Mouse (Mus musculus) lung, adult 2 months (tissue): ENCODE measurements around the gene Tenm3. TPM values are rescaled to one million over a fixed set of nuclear protein-coding genes. Genes with fewer than 3 reads are reported as not detected.

ENCODE experiments used
- DNase-seq: peaks from one replicate; pipeline ENCODE4 v3.0.0; 2022
- H3K4me1 ChIP-seq: fragments of 200-500 bp; 2 replicates; pipeline ENCODE4 v1.6.1; 2011; ENCODE audit warnings: low read length; ENCODE audit not compliant: control insufficient read depth, insufficient read depth
- H3K4me3 ChIP-seq: fragments of 200-500 bp; replicated peaks from 2 replicates; pipeline ENCODE3; 2011; ENCODE audit warnings: low read depth, mild to moderate bottlenecking, control low read depth, low read length; ENCODE audit errors: extremely low read depth
- CTCF ChIP-seq: fragments of 200-500 bp; IDR thresholded peaks from 2 replicates; pipeline ENCODE4 v1.5.1; 2011; ENCODE audit warnings: mild to moderate bottlenecking, low read length, control low read depth; ENCODE audit not compliant: insufficient read depth
- POLR2A ChIP-seq: fragments of 200-500 bp; IDR thresholded peaks from 2 replicates; pipeline ENCODE4 v1.6.1; 2011; ENCODE audit warnings: low read depth, mild to moderate bottlenecking, control low read depth, low read length, borderline replicate concordance; ENCODE audit errors: extremely low read depth
- WGBS: fragments of 180-500 bp; shearing (Covaris S2); methylation state at CpG from one replicate; pipeline ENCODE4 v1.1.7; 2018; 5-methylcytosine and 5-hydroxymethylcytosine counted together
- polyA plus RNA-seq: library from polyadenylated mRNA; depleted of rRNA; stranded (reverse); fragments of >200 nt; gene quantifications from 2 replicates; pipeline ENCODE4 v1.2.3, GENCODE M21; 2012; rRNA removed

Tenm3 gene
- 0.55 and 1.1 TPM in 2 replicates for polyA plus RNA-seq

GRCm38 (mm10) chr8:48843931-48844285, at the start of gene Tenm3:
Tenm3 (minus strand) TSS chr8:48843951.
- no peak for TF ChIP-seq POLR2A
- TF ChIP-seq CTCF, result no peak
- WGBS, result under 1% methylated on average over 19 of the region's 19 CpGs
- no peaks in the 10 kb centered on the region for H3K4me1 ChIP-seq
- DNase-seq, result no peak
- H3K4me3 ChIP-seq, result peak within 1 kb of the TSS; percentile 60

DNA sequence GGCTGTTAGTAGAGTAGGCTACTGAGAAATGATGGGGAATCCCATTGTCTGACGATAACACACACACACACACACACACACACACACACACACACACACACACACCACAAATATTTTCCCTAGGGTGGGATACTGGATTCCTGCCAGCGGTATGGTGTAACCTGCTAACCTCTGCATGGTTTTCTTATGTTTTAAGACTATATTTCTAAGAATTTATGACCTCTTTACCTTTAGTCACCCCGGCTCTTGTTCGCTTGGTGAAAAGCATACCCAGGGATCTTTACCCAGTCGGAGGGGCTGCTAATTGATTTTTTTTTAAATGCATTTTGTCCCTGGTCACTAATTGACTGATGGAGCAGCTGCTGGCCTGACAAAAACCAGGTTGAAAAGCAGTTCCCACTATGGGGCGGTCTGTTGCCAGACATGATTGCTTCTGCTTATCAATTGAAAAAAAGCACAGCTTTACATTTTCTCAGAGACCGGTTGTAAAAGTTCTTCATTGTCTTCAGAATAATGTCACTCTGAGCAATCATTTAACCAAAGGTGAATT, 46.5 kb upstream of the Tenm3 start:
- WGBS, result 66% methylated on average over 7 of the region's 7 CpGs
- DNase-seq, result no peak

DNA sequence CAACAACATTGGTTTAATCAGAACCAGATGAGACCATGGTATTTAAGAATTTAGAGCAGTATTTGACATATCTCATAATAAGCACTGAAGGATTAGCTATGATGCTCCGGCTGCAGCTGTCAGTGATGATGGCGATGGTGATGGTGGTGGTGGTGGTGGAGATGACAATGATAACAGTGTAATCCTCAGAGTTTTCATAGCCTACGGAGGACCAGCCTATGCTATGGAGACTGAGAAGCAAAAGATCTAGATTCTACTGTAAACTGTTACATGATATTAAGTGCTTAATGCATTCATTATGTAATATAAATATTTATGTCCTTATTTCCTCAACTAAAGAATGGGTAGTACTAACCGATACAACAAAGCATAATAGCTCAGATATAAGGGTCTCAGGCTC, 40.5 kb upstream of the Tenm3 start:
- no peak overlapping the region for H3K4me3 ChIP-seq
- no peak for DNase-seq
- WGBS, result 59% methylated on average over 4 of the region's 4 CpGs
- no peak for TF ChIP-seq CTCF
- H3K4me1 ChIP-seq, result no peaks in the 10 kb centered on the region

More for the DNA sequence above, 46.5 kb upstream of the Tenm3 start:
- no peak for TF ChIP-seq POLR2A
- no peak for TF ChIP-seq CTCF
- H3K4me3 ChIP-seq, result no peak overlapping the region
- no peaks in the 10 kb centered on the region for H3K4me1 ChIP-seq

DNA sequence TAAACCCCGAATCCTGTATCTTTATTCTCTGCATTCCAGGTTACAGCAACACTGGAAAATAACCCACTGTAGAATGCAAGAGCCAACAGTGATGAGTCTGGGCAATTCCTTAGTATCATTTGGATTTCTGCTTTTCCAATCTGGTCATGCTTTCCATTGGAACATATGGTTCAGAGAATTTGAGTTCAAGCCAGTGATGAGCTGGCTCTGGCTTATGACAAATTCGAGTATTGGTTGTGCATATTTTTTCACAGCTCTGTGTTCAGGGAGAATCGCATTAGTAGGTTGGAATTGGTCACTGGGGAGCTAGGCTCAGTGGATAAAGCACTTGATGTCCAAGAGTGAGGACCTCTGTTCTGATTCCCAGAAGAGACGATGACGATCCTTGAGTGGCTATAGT, 36.8 kb upstream of the Tenm3 start:
- whole genome bisulfite sequencing, result 81% methylated on average over 5 of the region's 5 CpGs
- TF ChIP-seq CTCF (no peak), POLR2A (no peak)
- Histone ChIP-seq H3K4me1 (no peaks in the 10 kb centered on the region), H3K4me3 (no peak overlapping the region)
- no peak for DNase-seq

DNA sequence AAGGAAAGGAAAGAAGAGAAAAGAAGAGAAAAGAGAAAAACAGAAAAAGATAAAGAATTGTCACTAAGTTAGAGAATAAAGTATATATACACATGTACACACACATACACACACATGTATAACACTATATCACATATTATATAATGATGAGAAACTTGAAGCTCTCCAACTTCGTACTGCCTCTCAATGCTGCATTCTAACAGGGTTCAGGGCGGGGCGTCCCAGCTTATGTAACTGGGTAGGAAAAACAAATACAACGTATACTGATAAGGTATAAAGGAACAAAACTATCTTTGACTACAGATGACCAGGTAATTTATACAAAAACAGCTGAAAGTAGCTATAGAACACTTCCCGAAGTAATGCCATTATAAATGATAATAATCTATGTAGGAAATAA, 22.2 kb upstream of the Tenm3 start:
- H3K4me1 ChIP-seq, result no peaks in the 10 kb centered on the region
- TF ChIP-seq CTCF (no peak), POLR2A (no peak)
- WGBS, result 83% methylated on average over 5 of the region's 5 CpGs
- H3K4me3 ChIP-seq, result no peak overlapping the region
- DNase-seq, result no peak

DNA sequence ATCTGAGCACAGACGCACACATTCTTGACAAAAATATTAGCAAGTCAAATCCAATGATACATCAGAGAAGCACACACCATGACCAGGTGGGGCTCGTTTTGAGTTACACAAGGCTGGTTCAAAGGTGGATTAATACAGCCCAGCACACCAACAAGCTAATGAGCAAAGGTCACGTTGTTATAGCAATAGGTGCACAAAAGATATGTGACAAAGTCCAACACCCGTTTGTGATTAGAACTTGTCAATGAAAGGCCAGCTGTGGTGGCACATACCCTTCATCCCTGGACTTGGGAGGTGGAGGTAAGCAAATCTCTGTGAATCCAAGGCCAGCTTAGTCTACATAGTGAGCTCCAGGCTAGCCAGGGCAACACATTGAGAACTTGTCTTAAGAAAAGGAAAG, 21.7 kb upstream of the Tenm3 start:
- no peak for TF ChIP-seq POLR2A
- TF ChIP-seq CTCF, result no peak
- Histone ChIP-seq H3K4me1 (no peaks in the 10 kb centered on the region), H3K4me3 (no peak overlapping the region)
- 57% methylated on average over 4 of the region's 4 CpGs for WGBS
- no peak for DNase-seq

DNA sequence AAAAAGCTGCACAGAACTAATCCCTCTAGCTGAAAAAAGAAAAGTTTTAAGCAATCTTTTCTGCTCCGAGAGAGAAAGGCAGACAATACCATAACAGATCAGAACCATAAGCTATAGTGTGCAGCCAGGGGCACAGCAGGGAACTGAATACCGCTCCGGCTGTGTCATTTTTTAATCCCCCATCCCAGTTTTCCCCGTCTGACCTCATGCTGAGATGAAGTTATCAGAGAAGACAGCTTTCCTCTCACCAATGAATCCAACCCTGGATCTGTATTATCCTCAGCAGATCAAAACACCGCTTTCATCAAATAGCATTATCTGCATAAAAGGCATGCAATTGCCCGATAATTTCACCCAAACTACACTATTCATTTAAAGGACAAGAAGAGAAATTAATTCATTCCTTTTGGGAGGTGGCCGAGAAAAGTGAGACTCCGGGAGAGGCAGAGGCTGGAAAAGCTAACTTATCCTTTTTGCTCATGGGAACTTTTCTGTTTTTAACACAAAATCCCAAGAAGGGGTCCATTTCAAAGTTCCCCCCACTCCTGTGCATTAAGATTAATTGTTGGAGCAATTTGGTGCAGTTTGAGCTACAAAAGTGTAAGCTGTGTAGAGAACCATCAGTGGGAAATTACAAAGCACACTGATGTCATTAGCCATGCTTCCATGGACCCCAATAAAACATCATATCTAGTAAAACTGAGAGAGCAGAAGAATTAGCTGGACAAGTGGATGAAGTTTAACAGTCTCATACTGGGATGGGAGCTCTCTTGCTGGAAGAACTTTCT, 6.7 kb upstream of the Tenm3 start:
- Histone ChIP-seq H3K4me1 (no peaks in the 10 kb centered on the region), H3K4me3 (no peak overlapping the region)
- no peak for DNase-seq
- TF ChIP-seq CTCF (no peak), POLR2A (no peak)
- WGBS, result 72% methylated on average over 8 of the region's 8 CpGs

DNA sequence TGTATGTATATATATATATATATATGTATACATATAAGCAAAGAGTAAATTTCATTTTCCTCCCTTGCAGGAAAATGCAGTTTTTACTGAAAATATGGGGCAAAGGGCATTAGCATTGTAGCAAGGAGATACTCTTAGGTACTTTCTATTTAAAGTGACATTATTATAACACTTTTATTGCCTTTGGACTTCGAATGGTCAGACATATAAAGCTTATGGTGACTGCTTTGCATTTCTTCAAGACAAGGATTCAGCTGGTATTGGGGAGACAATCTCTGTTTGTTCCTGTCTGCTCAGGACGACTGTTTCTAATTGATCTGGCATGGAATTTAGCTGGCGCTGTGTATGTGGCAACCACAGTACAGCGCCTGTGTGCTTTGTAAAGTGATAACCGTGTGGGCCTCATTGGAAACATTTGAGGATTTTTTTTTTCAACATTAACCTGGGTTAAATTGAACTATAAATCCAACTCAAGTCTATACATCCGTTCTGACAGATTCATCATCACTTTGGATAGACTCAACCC, 5.4 kb upstream of the Tenm3 start:
- WGBS, result 73% methylated on average over 6 of the region's 6 CpGs
- TF ChIP-seq POLR2A, result no peak
- no peak for TF ChIP-seq CTCF
- DNase-seq, result no peak
- H3K4me3 ChIP-seq, result no peak overlapping the region
- no peaks in the 10 kb centered on the region for H3K4me1 ChIP-seq

DNA sequence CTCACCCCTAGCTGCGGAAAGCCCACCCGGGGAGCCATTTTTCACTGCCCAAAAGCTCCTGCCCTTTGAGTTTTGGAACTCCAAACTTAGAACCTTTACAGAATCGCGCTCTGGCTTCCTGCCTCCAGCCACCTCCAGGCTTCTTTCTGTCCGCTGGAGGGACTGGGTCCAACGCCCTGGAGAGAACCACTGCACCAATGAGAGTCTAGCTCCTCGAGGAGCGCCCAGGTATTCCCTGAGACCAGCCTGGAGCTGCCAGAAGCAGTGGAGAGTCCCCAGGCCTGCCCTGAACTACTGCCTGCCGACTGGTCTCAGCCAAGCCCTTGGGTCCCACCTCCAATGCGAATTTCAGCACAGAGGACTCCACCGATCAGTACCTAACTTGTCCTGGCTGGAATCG, 1.2 kb upstream of the Tenm3 start:
- WGBS, result 16% methylated on average over 12 of the region's 12 CpGs
- no peak for DNase-seq
- Histone ChIP-seq H3K4me1 (no peaks in the 10 kb centered on the region), H3K4me3 (no peak overlapping the region)
- no peak for TF ChIP-seq CTCF
- TF ChIP-seq POLR2A, result no peak

DNA sequence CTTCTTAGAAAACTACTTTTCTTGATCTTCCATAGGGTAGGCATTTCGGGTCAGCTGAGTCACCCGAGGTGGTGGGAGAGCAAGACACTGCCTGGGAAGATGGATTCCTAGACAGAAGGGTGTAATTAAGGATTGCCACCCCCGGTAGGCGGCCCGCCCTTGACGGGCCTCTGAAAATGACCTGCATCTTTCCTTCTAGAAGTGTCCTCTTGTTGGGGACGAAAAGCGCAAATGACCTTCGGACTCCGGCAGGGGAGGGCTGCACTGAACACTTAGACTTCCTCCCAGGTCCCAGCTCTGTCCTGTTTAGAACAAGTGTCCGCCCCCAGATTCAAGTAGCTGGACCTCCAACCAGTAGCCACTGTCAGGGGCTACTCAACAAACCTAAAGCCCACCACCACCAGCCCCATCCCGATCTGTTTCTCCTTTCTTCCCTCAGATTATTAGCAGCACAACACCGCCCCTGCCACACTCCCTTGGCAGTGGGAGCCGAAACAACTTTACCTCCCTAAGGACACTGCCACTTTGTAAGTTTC, 687 bp upstream of the Tenm3 start:
- WGBS, result 2% methylated on average over 14 of the region's 14 CpGs
- TF ChIP-seq CTCF, result no peak
- TF ChIP-seq POLR2A, result no peak
- Histone ChIP-seq H3K4me1 (no peaks in the 10 kb centered on the region), H3K4me3 (no peak overlapping the region)
- DNase-seq, result no peak
